Mouse (Mus musculus): ENCODE data around the gene Klhl35.
"Not testable (repeated sequence)": the region's sequence is repeated elsewhere in the genome, so short reads cannot be mapped to it uniquely, and the experiment has no call there.

Gene Klhl35

DNA sequence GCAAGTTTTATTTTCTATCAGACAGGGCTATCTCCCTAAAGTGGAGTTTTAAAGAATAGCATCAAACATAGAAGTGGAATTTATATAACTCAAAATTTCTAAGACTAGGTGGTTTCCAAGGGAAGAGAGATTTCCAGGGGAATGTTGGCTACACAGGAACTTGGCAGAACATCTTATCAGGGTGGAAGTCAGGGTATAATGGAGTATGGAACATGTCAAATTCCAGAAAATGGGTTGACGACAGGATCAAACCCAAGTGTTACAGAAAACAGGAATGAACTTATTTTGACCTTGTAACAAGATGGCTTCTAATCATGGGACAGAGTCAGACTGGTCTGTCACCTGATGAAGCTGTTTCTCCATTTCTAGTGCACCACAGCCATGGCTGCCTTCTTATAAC lies 18.9 kb downstream of the Klhl35 start:
- no peak for DNase-seq (ENCODE audit: extremely low read depth, insufficient read length, low spot score)

DNA sequence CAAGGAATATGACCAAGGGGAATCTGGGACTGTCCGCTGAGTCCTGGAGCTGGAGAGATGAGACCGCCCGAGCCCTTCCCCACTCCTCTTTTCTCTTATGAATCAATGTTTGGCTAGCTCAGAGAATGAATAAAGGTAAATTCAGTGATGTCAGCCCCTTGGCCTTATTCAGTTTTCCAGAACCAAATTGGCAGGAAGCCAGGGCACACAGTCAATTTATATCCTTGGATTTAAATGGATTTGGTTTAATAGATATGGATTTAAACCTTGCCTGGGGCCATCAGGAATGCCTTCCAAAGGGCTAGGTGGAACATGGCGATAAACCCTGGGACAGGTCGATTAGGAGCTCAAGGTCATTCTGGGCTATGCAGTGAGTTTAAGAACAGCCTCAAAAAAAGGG lies 23.9 kb downstream of the Klhl35 start:
- DNase-seq (ENCODE audit: extremely low read depth, insufficient read length, low spot score), result no peak

DNA sequence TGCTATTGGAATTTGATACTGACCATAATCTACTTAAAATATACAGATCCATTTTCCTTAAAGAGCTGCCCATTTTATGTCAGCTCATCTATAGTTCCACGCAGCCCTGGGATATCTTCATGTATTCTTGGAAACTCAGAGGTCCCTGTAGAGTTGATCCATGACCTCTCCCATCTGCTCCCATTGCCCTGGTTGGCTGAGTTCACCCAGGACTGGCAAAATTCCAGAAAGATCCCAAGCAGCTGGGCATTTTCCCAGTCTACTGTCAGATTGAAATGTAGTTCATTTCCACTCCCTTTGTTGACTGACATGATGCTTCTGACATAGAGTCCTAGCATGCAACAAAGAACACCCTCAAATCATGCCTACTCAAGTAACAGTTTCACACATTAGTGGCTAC lies 33.3 kb downstream of the Klhl35 start:
- DNase-seq (ENCODE audit: extremely low read depth, insufficient read length, low spot score), result no peak

DNA sequence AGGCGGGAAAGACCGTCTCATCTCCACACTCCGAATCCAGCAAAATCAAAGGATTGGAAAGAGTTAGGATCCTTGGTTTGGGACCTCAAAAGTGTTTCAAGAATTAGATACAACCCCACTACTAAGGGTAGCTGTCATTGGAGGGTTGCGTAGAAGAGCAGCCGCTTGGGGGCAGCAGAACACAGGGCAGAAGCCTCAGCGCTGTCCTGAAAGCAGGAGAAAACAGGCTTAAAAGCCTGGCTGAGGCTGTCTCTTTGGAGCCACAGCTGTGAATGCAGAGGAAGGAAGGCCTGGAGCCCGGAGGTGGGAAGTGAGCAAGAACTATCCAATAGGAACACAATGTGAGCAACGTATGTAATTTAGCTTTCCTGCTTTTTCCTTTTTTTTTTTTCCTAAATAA lies 34.4 kb downstream of the Klhl35 start:
- DNase-seq (ENCODE audit: extremely low read depth, insufficient read length, low spot score), result no peak

DNA sequence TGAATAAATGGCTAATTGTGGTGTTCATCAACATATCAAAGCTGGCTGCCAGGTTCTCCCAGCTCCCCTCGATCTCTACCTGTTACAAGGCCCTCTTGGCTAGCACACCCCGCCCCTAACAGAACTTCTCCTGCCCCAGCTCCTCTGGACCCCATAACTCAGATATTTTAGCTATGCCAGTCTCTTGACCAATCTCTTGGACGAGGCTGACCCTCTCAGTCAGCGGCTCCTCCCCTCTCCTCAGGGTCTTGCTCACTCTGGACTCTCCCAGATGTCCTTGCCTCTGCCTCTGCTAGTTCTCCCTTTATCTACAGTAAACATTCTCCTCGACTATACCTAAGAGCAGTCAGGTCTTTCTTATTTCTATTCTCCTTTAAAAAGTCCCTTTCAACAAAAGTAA lies 34.9 kb downstream of the Klhl35 start:
- no peak for DNase-seq (ENCODE audit: extremely low read depth, insufficient read length, low spot score)

DNA sequence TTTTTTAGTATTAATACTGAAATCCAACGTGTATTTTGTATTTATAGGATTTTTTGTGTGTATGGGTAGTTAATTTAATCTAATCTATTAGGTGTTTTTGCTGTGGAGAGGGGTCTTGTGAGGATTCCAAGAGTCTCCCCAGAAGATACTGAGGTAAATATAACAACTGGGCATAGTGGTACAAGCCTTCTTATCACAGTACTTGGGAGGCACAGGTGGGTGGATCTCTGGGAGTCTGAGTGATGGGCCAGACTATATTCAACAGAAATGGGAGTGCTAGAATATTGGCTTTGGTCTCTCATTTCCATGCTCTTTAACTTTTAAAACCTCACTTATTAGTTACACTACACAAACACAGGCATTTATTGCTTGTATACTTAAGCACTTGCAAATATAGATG lies 35.3 kb downstream of the Klhl35 start:
- no peak for DNase-seq (ENCODE audit: extremely low read depth, insufficient read length, low spot score)

DNA sequence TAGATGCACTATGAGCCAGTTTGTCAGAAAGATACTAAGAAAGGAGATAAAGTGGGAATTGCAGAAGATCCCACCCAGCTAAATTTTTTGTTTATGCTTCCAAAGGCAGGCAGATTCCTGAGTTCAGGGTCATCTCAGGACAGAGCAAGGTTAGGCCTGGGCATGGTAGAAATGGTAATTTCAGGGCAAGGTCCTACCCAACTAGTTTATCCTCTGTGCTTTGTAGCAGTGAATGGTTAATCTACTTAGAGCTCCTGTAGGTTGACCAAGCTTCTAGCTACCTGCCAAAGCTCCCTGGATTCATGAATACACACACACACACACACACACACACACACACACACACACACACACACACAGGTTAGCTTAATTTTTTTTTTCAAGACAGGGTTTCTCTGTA lies 38.8 kb downstream of the Klhl35 start:
- no peak for DNase-seq (ENCODE audit: extremely low read depth, insufficient read length, low spot score)

DNA sequence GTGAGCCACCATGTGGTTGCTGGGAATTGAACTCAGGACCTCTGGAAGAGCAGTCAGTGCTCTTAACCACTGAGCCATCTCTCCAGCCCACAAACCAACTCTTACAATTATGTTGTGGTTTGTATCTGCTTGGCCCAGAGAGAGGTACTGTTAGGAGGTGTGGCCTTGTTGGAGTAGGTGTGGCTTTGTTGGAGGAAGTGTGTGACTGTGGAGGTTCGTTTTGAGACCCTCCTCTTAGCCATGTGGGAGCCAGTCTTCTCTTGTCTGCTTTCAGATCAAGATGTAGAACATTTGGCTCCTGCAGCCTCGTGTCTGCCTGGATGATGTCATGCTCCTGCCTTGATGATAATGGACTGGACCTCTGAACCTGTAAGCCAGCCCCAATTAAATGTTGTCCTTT lies 42.4 kb downstream of the Klhl35 start:
- DNase-seq (ENCODE audit: extremely low read depth, insufficient read length, low spot score), result not testable (repeated sequence)

DNA sequence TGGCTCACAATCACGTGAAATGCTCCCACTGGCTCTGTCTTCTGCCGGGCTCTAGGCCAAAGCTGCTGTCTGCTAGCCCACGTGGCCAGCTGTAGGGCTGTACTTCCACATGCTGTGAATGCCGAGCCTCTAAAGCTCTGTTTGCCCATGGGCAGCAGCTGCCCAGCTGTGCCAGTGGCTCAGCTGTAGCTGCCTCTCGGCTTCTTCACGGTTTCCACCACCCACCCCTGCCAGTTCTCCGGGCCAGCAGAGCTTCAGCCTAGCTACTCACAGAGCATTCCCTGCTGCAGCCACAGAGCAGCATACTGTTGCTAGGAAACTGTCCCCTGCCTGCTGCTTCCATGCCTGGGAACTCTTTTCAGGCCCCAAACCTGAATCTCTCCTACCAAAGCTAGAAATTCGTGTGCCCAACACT lies 44.3 kb downstream of the Klhl35 start:
- peak; percentile 26 for DNase-seq (ENCODE audit: extremely low read depth, insufficient read length, low spot score)

DNA sequence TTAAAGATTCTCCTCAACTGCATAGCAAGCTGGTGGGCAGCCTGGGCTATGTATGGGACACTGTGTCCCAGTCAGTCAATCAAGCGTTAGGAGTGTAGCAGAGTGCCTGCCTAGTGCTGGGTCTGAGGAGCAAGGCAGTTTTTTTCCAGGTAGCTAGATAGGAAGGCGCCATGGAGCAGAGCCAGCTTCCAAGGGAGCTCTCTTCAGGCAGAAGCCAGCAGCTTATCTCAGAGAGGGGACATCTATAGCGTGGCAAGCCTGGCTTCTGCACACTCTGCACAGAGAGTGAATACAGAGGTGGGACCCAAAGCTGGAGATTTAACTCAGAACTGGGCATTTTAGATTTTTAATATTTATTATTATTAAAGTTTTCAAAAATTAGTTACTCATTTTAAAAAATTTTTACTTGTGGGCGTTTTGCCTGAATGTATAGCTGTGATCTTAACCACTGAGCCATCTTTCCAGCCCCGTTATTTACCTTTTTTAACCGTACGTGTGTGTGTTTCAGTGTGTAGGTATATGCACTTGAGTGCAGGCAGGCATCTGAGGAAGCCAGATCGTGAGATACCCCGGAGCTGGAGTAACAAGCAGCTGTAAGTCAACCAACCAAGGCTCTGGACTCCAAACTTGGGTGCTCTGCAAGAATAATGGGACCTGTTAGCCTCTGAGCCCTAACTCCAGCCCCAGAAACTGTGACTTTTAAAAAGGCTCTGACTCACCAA lies 50.4 kb downstream of the Klhl35 start:
- DNase-seq (ENCODE audit: extremely low read depth, insufficient read length, low spot score), result no peak

DNA sequence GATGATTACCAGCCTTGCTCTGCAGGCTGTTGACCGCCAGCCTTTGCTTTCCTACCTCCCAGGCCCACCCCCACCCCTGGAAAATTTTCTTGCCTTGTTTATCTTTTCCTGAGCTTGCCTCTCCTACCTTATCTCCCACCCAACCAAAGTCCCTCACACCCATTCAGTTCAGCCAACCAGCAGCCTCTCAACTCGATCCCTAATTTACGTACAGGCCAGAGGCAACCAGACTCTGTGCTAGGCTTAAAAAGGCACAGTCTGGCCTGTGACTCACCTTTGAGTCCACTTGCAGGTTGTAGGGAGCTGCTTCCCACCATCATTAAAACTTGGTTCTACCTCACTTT lies 51.0 kb downstream of the Klhl35 start:
- DNase-seq (ENCODE audit: extremely low read depth, insufficient read length, low spot score), result no peak

DNA sequence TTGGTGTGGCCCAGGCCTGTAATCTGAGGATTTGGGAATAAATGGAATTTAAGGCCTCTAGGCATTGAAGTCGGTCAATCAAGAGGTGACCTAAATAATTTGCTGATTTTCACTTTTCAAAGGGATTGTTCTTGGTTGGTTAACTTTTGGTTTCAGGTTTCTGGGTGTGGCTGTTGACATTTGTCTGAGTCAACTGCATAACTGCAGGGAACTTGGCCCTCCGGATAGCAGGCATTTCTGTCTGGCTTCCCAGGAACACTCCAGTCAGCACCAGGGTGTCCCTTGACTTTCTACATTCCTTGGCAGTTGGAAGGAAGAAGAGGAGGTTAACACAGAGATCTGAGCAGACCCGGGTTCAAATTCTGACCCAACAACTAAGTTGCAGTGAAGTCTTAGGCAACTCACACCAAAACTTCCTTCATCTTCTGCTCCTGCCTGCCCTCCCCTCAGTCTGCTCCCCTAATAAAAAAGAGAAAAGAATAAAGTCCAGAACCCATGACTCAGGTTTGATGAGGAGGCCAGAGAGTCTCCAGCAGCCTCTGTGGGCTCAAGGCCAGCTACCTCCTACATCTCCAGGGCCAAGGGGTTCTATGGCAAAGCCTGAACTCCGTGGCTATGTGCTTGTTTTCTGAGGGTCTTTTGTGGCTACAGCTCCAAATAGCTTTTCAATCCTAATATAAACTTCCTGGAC lies 53.3 kb downstream of the Klhl35 start:
- DNase-seq (ENCODE audit: extremely low read depth, insufficient read length, low spot score), result peak; percentile 56

DNA sequence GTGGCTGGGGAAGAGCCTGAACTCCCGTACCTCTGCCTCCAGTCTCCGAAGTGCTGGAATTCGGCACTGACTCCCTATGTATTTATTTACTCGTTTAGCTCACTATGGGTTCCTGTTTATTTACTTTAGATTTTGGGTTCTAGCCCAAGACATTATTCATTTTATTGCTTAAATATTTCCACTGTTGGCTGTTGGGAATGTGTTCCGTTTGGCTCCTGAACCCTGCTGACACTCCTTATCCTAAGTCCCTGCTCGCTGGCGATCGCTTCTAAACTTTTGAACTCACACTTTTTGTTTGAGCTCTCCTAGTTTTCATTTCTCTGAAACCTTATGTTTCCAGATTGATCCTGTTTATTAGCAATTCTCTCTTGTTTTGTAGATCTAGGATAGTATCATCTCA lies 57.3 kb downstream of the Klhl35 start:
- DNase-seq (ENCODE audit: extremely low read depth, insufficient read length, low spot score), result no peak
